Mouse (Mus musculus): Measurements from ENCODE around the gene Zic3. TPM values are rescaled to one million over a fixed set of nuclear protein-coding genes. Genes with fewer than 3 reads are reported as not detected.

Gene Zic3
- polyA plus RNA-seq, 1 experiment from 2014 or later: 0.20 TPM

DNA sequence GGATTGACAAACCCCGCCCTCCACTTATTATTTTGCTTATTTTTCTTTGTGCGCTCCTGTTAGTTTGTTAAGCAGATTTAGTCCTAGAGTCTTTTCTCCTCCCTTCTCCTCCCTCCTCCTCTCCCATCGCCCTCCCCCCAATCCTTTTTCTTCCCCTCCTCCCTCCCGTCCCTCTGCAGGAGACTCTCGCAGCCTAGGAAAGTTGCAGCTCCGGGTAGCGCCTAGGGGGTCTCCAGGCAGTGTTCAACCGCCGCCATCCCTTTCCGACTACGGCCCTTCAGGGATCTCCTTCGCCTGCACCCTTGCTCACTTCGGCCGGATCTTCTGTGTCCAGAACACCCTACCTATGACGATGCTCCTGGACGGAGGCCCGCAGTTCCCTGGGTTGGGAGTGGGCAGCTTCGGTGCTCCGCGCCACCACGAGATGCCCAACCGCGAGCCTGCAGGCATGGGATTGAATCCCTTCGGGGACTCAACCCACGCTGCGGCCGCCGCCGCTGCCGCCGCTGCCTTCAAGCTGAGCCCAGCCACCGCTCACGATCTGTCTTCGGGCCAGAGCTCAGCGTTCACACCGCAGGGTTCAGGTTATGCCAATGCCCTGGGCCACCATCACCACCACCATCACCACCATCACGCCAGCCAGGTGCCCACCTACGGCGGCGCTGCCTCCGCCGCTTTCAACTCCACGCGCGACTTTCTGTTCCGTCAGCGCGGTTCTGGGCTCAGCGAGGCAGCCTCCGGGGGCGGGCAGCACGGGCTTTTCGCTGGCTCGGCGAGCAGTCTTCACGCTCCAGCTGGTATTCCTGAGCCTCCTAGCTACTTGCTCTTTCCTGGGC is 8.6 kb downstream of the Zic3 start:
- Histone ChIP-seq H3K27ac (no peak overlapping the region), H3K4me1 (no peaks in the 10 kb centered on the region; the same call in 1 of the 2 replicates), H3K4me3 (peak overlapping the region; percentile 55), H3K27me3 (ENCODE audit: insufficient read depth, poor library complexity, severe bottlenecking) (peaks cover 77% of the 10 kb centered on the region), H3K9me3 (no peaks in the 10 kb centered on the region), H3K36me3 (no peaks in the 10 kb centered on the region)
- 15% methylated on average over 56 of the region's 56 CpGs for WGBS
- no peak for DNase-seq (ENCODE audit: low spot score)

DNA sequence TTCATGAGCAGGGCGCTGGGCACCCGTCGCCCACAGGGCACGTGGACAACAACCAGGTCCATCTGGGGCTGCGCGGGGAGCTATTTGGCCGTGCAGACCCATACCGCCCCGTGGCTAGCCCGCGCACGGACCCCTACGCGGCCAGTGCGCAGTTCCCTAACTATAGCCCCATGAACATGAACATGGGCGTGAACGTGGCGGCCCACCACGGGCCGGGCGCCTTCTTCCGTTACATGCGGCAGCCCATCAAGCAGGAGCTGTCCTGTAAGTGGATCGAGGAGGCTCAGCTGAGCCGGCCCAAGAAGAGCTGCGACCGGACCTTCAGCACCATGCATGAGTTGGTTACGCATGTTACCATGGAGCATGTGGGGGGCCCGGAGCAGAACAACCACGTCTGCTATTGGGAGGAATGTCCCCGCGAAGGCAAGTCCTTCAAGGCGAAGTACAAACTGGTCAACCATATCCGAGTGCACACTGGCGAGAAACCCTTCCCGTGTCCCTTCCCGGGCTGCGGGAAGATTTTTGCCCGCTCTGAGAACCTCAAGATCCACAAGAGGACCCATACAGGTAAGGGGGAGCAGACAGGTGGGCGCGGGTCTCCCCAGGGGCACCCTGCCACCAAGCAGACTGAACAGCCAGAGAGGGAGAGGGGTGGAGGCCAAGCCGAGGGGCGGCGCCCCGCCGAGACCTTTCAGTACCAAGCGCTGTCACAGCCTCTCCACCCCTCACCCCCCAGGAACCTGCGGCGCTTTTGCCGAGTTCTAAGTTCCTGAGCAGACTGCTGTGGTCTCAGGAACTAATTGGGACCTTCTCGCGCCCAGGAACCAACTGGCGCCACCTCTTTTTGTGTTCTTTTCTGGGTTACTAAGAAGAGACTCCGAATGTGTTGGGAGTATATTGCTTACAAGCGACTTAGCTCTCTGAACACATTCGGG is 9.4 kb downstream of the Zic3 start:
- Histone ChIP-seq H3K27ac (no peak overlapping the region), H3K4me3 (peak overlapping the region; percentile 55), H3K4me1 (no peaks in the 10 kb centered on the region; the same call in 1 of the 2 replicates), H3K9me3 (no peaks in the 10 kb centered on the region), H3K36me3 (no peaks in the 10 kb centered on the region), H3K27me3 (ENCODE audit: insufficient read depth, poor library complexity, severe bottlenecking) (peaks cover 71% of the 10 kb centered on the region)
- WGBS: 16% methylated on average over 56 of the region's 56 CpGs
- DNase-seq (ENCODE audit: low spot score): no peak

DNA sequence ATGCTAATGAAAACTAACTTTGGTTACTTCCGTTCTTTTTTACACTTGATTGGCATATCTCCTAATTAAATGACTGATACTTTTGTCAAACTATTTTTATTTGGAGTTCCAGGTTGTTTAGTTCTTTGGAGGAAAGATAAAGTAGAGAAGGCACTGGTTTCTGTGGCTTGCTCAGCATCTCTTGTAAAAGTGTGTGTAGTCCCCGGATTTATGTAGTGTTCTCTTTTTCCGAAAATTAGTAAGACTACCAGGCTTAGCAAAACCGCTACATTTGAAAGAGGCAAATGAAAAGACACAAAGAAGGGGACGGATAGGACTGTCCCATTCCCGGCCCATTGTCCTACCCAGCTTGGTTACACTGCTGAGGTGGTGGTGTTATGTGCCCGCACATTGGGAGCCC is 10.1 kb downstream of the Zic3 start:
- Histone ChIP-seq H3K36me3 (no peaks in the 10 kb centered on the region), H3K4me1 (no peaks in the 10 kb centered on the region; the same call in 1 of the 2 replicates), H3K4me3 (no peak overlapping the region), H3K9me3 (no peaks in the 10 kb centered on the region), H3K27ac (no peak overlapping the region), H3K27me3 (ENCODE audit: insufficient read depth, poor library complexity, severe bottlenecking) (peaks cover 67% of the 10 kb centered on the region)
- DNase-seq (ENCODE audit: low spot score): no peak
- WGBS: 7% methylated on average over 7 of the region's 7 CpGs

DNA sequence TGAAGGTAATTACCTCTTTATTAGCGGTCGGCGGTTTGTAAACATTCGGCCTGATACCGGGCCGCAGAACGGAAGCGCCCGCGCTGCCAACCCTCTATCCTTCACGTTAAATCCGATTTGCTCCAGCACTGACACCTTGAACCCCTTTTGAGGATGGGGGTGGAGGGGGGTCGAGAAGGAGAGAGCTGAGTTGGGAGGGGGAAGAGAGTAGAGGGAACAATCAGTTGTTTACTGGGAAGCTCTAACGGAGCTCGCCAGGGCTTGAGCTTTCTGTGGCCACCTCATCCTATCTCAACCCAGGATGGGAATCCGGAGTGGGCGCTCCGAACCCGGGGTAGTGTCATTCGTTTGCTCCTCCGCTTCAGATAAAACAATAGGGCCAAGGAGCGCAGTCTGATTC is 11.0 kb downstream of the Zic3 start:
- Histone ChIP-seq H3K4me3 (peak overlapping the region; percentile 24; the same call in 1 of the 2 replicates), H3K36me3 (no peaks in the 10 kb centered on the region), H3K27me3 (ENCODE audit: insufficient read depth, poor library complexity, severe bottlenecking) (peaks cover 63% of the 10 kb centered on the region), H3K9me3 (no peaks in the 10 kb centered on the region), H3K4me1 (no peaks in the 10 kb centered on the region; the same call in 1 of the 2 replicates), H3K27ac (no peak overlapping the region)
- WGBS: 7% methylated on average over 22 of the region's 22 CpGs
- DNase-seq (ENCODE audit: low spot score): no peak

DNA sequence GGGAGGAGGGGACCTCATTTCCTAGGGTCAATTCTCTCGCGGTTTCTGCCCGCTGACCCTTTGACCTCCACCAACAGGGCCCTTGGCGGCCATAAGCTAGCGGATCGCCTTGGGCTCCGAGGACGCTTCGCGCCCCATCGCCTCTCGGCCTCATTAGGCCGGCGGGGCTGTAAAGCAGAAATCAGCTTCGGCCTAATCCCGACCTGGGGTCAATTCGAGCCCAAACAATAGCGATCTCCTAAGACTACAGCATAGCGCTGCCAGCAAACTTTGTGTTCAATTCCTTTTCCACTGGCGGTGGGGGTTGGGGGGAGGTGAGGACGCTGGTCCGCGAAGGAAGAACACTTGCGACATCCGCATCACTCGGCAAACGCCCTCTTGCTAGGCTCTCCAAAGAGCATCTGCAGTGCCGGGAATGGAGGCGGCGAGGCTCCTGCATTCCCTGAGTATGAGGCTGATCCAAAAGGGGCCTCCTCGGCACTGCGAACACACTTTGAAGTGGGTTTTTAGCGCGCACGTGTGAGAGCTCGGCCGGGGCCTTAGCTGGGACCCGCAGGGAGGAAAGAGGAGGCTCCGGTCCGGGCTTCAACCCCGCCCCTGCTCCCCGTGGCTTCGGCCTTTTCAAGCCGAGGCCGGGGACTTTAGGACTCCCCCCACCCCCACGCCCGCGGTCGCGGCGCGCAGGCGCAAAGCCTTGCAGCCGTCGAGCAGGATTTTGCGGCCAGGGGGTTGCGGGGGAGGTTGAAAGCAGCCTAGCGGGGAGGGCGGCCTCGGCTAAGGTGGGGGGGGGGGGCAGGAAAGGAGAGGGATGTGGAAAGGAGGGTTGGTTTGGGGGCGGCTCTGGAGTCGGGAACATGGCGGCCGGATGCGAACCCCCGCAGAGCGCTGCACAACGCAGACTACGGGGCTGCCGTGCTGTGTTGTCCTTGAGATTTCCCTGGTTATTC is 15.8 kb downstream of the Zic3 start:
- Histone ChIP-seq H3K27ac (peak overlapping the region; percentile 84), H3K9me3 (no peaks in the 10 kb centered on the region), H3K27me3 (ENCODE audit: insufficient read depth, poor library complexity, severe bottlenecking) (peaks cover 27% of the 10 kb centered on the region)

DNA sequence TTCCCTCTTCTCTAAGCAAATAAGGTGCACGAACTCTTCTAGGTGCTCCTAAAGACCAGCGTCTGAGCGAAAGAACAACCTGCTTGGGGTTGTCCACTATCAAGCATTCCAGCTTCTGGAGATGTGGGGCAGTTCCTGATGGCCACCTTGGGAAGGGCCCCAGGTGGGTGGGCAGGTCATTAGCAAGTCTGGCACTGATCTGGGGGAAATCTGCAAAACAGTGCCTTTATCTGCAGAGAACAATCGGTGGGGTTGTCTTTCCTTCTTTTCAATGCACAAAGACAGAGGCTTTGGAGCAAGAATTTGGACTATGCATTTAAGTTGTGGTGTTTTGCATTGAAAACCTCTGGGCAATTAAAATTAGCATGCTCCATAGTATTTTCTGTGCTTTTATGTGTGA is 17.2 kb downstream of the Zic3 start:
- 43% methylated on average over 4 of the region's 4 CpGs for WGBS
- Histone ChIP-seq H3K36me3 (no peaks in the 10 kb centered on the region), H3K27ac (no peak overlapping the region), H3K27me3 (ENCODE audit: insufficient read depth, poor library complexity, severe bottlenecking) (peaks cover 18% of the 10 kb centered on the region), H3K4me3 (no peak overlapping the region), H3K9me3 (no peaks in the 10 kb centered on the region), H3K4me1 (no peaks in the 10 kb centered on the region)
- no peak for DNase-seq (ENCODE audit: low spot score)

More for the DNA sequence above, 15.8 kb downstream of the Zic3 start:
- WGBS: 16% methylated on average over 68 of the region's 70 CpGs
- H3K4me1 ChIP-seq: no peaks in the 10 kb centered on the region
- no peaks in the 10 kb centered on the region for H3K36me3 ChIP-seq
- DNase-seq (ENCODE audit: low spot score): no peak
- peak overlapping the region; percentile 60 for H3K4me3 ChIP-seq

DNA sequence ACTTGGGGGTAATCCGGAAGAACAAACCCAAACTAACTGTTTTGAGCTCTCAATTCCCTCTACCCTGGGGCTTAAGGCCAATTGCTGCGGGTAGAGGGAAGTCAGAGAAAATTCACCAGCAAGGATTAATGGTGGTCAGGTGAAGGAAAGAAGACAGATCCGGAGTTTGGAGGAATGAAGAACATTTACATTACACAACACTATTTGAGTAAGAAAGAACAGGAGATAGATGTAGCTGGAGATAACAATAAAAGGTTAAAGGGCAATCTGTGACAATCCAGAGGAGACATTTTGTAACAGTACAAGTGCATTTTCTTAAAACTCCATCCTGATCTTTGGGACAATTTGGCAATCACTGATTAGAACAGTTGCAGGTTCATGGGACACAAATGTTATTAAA is 19.4 kb downstream of the Zic3 start:
- H3K27me3 ChIP-seq (ENCODE audit: insufficient read depth, poor library complexity, severe bottlenecking): peaks cover 17% of the 10 kb centered on the region
- H3K4me1 ChIP-seq: no peaks in the 10 kb centered on the region
- WGBS: 51% methylated on average over 3 of the region's 3 CpGs
- H3K4me3 ChIP-seq: no peak overlapping the region
- no peak overlapping the region for H3K27ac ChIP-seq
- DNase-seq (ENCODE audit: low spot score): no peak
- H3K9me3 ChIP-seq: no peaks in the 10 kb centered on the region
- H3K36me3 ChIP-seq: no peaks in the 10 kb centered on the region

DNA sequence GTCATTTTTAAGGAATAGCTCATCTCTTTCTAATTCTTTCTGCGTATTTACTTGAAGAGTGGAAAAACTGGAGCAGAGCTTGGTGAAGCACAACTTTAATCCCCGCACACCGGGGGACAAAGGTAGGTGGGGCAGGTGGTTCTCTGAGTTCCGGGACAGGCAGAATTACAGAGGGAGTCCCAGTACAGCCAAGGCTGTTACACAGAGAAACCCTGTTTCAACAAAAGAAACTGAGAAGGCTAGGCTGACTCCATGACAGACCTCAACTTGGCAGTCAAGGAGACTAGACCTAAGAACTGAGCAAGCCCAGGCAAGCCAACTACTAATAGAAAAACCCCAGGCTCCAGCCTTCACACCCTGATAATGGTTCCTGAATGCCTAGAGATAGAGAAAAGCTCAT is 20.0 kb downstream of the Zic3 start:
- H3K27ac ChIP-seq: no peak overlapping the region
- no peaks in the 10 kb centered on the region for H3K9me3 ChIP-seq
- WGBS: 58% methylated on average over 4 of the region's 4 CpGs
- no peaks in the 10 kb centered on the region for H3K36me3 ChIP-seq
- H3K4me1 ChIP-seq: no peaks in the 10 kb centered on the region
- H3K4me3 ChIP-seq: no peak overlapping the region
- no peak for DNase-seq (ENCODE audit: low spot score)
- peaks cover 15% of the 10 kb centered on the region for H3K27me3 ChIP-seq (ENCODE audit: insufficient read depth, poor library complexity, severe bottlenecking)
